Mouse (Mus musculus): Measurements from ENCODE around the gene Hoxc12. TPM values are rescaled to one million over a fixed set of nuclear protein-coding genes. Genes with fewer than 3 reads are reported as not detected.

The Hoxc12 gene
- total and polyA plus RNA-seq, 3 experiments = not detected

GRCm38 (mm10) chr15:102967511-102968397, 31.2 kb downstream of the Hoxc12 start:
- Histone ChIP-seq H3K36me3 (replicated peaks in 1 of 2; ENCODE audit: control insufficient read depth in 1 of 2, insufficient read depth in 1 of 2, low read length in 1 of 2) (no peaks in the 10 kb centered on the region), H3K4me3 (replicated peaks in 1 of 3; ENCODE audit: low read depth in 2 of 3, low read length in 2 of 3, poor library complexity in 1 of 3) (no peak overlapping the region), H3K9me3 (replicated peaks; ENCODE audit: low read length) (no peaks in the 10 kb centered on the region), H3K27ac (ENCODE audit: insufficient read depth, low read depth) (no peak overlapping the region), H3K4me2 (ENCODE audit: insufficient read depth, low read depth, poor library complexity, severe bottlenecking) (no peak overlapping the region), H3K79me2 (replicated peaks; ENCODE audit: control insufficient read depth, extremely low read depth, insufficient read depth, poor library complexity, severe bottlenecking) (no peaks in the 10 kb centered on the region), H3K27me3 (replicated peaks) (peaks cover 95% of the 10 kb centered on the region), H3K4me1 (ENCODE audit: control insufficient read depth in 1 of 2, insufficient read depth in 2 of 2) (peaks cover 9 to 28% of the 10 kb centered on the region in 2 experiments), H3K9ac (ENCODE audit: insufficient read depth, low read depth) (no peak overlapping the region)
- no peak for DNase-seq (ENCODE audit: extremely low read depth)
- dilution Hi-C loops (cut with MboI; ENCODE audit: extremely low pct_ligation_motif_present, extremely low pct_unique_long_range_greater_than_20kb, low sequenced_read_pairs) = no loop called here
- in situ Hi-C loops (cut with MboI; ENCODE audit: low pct_ligation_motif_present, low pct_unique_long_range_greater_than_20kb, low sequenced_read_pairs) = no loop called here
- TF ChIP-seq IRF4 (IDR thresholded peaks at IDR 0.05; ENCODE audit: low read depth, low read length) = no peak
- no peak for TF ChIP-seq JUND (conservative IDR thresholded peaks at IDR 0.05; ENCODE audit: low read depth, low read length)
- no peak for TF ChIP-seq CTCF (conservative IDR thresholded peaks at IDR 0.05 in 1 of 2, IDR thresholded peaks at IDR 0.05 in 1 of 2; ENCODE audit: low read depth in 2 of 2, low read length in 2 of 2)
- no peak for TF ChIP-seq BHLHE40 (IDR thresholded peaks at IDR 0.05; ENCODE audit: low read depth, low read length)
- TF ChIP-seq USF1 (IDR thresholded peaks at IDR 0.05; ENCODE audit: low read depth, low read length) = no peak
- TF ChIP-seq RAD21 (IDR thresholded peaks at IDR 0.05; ENCODE audit: low read depth, low read length) = no peak
- no peak for TF ChIP-seq NRF1 (IDR thresholded peaks at IDR 0.05; ENCODE audit: low read depth, low read length)
- TF ChIP-seq RCOR1 (conservative IDR thresholded peaks at IDR 0.05; ENCODE audit: low read depth, low read length) = no peak
- TF ChIP-seq NELFE (IDR thresholded peaks at IDR 0.05; ENCODE audit: low read depth, low read length) = no peak
- no peak for TF ChIP-seq UBTF (IDR thresholded peaks at IDR 0.05; ENCODE audit: low read depth, low read length)
- no peak for TF ChIP-seq USF2 (conservative IDR thresholded peaks at IDR 0.05; ENCODE audit: low read depth, low read length)
- TF ChIP-seq JUN (IDR thresholded peaks at IDR 0.05; ENCODE audit: insufficient read depth, low read depth, low read length) = no peak
- TF ChIP-seq MEF2A (IDR thresholded peaks at IDR 0.05; ENCODE audit: borderline replicate concordance, low read depth, low read length) = no peak
- no peak for TF ChIP-seq TBP (conservative IDR thresholded peaks at IDR 0.05; ENCODE audit: low read depth, low read length)
- TF ChIP-seq SIN3A (IDR thresholded peaks at IDR 0.05; ENCODE audit: low read length) = no peak
- no peak for TF ChIP-seq GABPA (IDR thresholded peaks at IDR 0.05; ENCODE audit: insufficient replicate concordance, low read depth, low read length)
- no peak for TF ChIP-seq MAX (IDR thresholded peaks at IDR 0.05; ENCODE audit: low read length)
- TF ChIP-seq MAFK (IDR thresholded peaks at IDR 0.05; ENCODE audit: insufficient replicate concordance, low read length) = no peak
- no peak for TF ChIP-seq HCFC1 (IDR thresholded peaks at IDR 0.05; ENCODE audit: low read depth, low read length)
- TF ChIP-seq POLR2AphosphoS2 (IDR thresholded peaks at IDR 0.05; ENCODE audit: low read depth, low read length) = no peak
